ENCODE assay signal across 8 mouse cellular contexts in the genomic region with DNA sequence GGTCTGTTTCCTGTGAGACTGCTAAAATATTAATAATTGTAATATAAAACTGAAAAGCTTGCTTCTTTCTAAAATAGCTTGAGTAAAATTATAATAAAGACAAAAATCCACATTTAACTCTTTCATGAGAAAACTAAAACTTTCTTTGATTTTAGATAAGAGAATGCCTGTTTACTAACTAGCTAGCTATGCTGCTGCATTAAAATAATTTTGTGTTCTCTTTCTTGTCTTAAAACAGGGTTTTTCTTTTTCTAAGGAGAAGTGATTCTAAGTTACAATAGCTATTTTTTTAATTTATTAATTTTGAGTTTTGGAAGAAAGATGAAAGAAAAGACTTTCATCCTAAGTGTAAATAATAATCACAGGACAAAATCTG.
DNase-seq lines count a peak whose midpoint lies in the region; ATAC-seq and TF ChIP-seq lines count a peak whose summit lies in the region.

No protein-coding gene starts in this region.

- peak overlapping the region; percentile 99 for H3K27ac ChIP-seq in left cerebral cortex, adult 2 months
- H3K27ac ChIP-seq in embryonic facial prominence, embryonic 13.5 days: peak overlapping the region; percentile 98
- peak overlapping the region; percentile 98; the same call in 1 of the 2 replicates for H3K27ac ChIP-seq in intestine, embryonic 16.5 days (ENCODE audit: low read length)
- H3K27ac ChIP-seq in neural tube, embryonic 12.5 days: peak overlapping the region; percentile 96; the same call in 1 of the 2 replicates

- ATAC-seq in embryonic facial prominence, embryonic 13.5 days (ENCODE audit: insufficient number of reproducible peaks, insufficient read depth, low FRiP score, low TSS enrichment, low read depth): no peak
- no peak for ATAC-seq in intestine, embryonic 16.5 days
- no peak for ATAC-seq in neural tube, embryonic 12.5 days (ENCODE audit: low FRiP score, low read depth)

- TF ChIP-seq CTCF in left cerebral cortex, adult 2 months (IDR thresholded peaks at IDR 0.05): no peak

- H3K4me2 ChIP-seq in embryonic facial prominence, embryonic 13.5 days: peak overlapping the region; percentile 69
- H3K4me2 ChIP-seq in intestine, embryonic 16.5 days (ENCODE audit: low read depth, low read length): peak overlapping the region; percentile 67
- peak overlapping the region; percentile 70 for H3K4me2 ChIP-seq in neural tube, embryonic 12.5 days (replicated peaks)

- peaks cover 26% of the 10 kb centered on the region for H3K4me1 ChIP-seq in embryonic facial prominence, embryonic 13.5 days
- H3K4me1 ChIP-seq in intestine, embryonic 16.5 days (ENCODE audit: control insufficient read depth, insufficient read depth, low read length): peaks cover 11% of the 10 kb centered on the region
- H3K4me1 ChIP-seq in neural tube, embryonic 12.5 days: peaks cover 20% of the 10 kb centered on the region

- intact Hi-C loops in left cerebral cortex, adult 2 months (cut with DNase I): loop anchor here (1.0 to 2.0 kb wide), 2 partner anchors 47 to 126 kb away; no protein-coding TSS in a partner anchor

- H3K4me3 ChIP-seq in left cerebral cortex, adult 2 months: peak overlapping the region; percentile 59
- peak overlapping the region; percentile 57 for H3K4me3 ChIP-seq in embryonic facial prominence, embryonic 13.5 days
- peak overlapping the region; percentile 53 for H3K4me3 ChIP-seq in intestine, embryonic 16.5 days (ENCODE audit: low read length)
- H3K4me3 ChIP-seq in neural tube, embryonic 12.5 days: peak overlapping the region; percentile 49

- DNase-seq in left cerebral cortex, adult 2 months (ENCODE audit: extremely low spot score in 1 of 2, low spot score in 2 of 2): no peak
- no peak for DNase-seq in left cerebral cortex, adult 18-20 months (ENCODE audit: low spot score in 2 of 2)
- no peak for DNase-seq in frontal cortex, adult 2 months (ENCODE audit: extremely low spot score in 1 of 2, low spot score in 1 of 2)
- DNase-seq in ovary, postnatal 10 days (ENCODE audit: low spot score): no peak
- no peak for DNase-seq in retina, postnatal 1 day

- H3K27me3 ChIP-seq in embryonic facial prominence, embryonic 13.5 days: no peaks in the 10 kb centered on the region
- no peaks in the 10 kb centered on the region for H3K27me3 ChIP-seq in intestine, embryonic 16.5 days (replicated peaks; ENCODE audit: control insufficient read depth, insufficient read depth, low read length)
- no peaks in the 10 kb centered on the region for H3K27me3 ChIP-seq in neural tube, embryonic 12.5 days (replicated peaks)

- H3K9me3 ChIP-seq in embryonic facial prominence, embryonic 13.5 days: no peaks in the 10 kb centered on the region
- H3K9me3 ChIP-seq in intestine, embryonic 16.5 days (ENCODE audit: control insufficient read depth, low read length): no peaks in the 10 kb centered on the region
- no peaks in the 10 kb centered on the region for H3K9me3 ChIP-seq in neural tube, embryonic 12.5 days

- peak overlapping the region; percentile 85 for H3K9ac ChIP-seq in embryonic facial prominence, embryonic 13.5 days
- peak overlapping the region; percentile 72; the same call in 1 of the 2 replicates for H3K9ac ChIP-seq in intestine, embryonic 16.5 days (ENCODE audit: low read depth, low read length)
- peak overlapping the region; percentile 59; the same call in 1 of the 2 replicates for H3K9ac ChIP-seq in neural tube, embryonic 12.5 days

- peaks cover 4% of the 10 kb centered on the region; the same call in 1 of the 2 replicates for H3K36me3 ChIP-seq in embryonic facial prominence, embryonic 13.5 days
- 0 out of 2 replicates have a peak, but pooled peaks cover 4% of the 10 kb centered on the region for H3K36me3 ChIP-seq in intestine, embryonic 16.5 days (ENCODE audit: control insufficient read depth, insufficient read depth, low read length)
- no peaks in the 10 kb centered on the region; the same call in 1 of the 2 replicates for H3K36me3 ChIP-seq in neural tube, embryonic 12.5 days
